Mouse (Mus musculus) neural tube, embryonic 11.5 days (tissue): ENCODE data around the gene Acp7. TPM values are rescaled to one million over a fixed set of nuclear protein-coding genes. Genes with fewer than 3 reads are reported as not detected.

Experiments used
- ATAC-seq: fragments of 200-750 bp; cut with Nextera tagmentation; 2 replicates; pipeline ENCODE4 v1.8.0; 2017; ENCODE audit warnings: moderate number of reproducible peaks, mild to moderate bottlenecking, moderate TSS enrichment, moderate library complexity; ENCODE audit not compliant: insufficient read depth, low FRiP score, low TSS enrichment
- DNase-seq: peaks from one replicate; pipeline ENCODE4 v3.0.0-alpha.2; 2015; ENCODE audit warnings: low spot score
- H3K27ac ChIP-seq: fragments of 300-500 bp; sonication (generic); 2 replicates; pipeline ENCODE4 v1.5.1; 2014; ENCODE audit warnings: low read depth, mild to moderate bottlenecking, low read length
- H3K27me3 ChIP-seq: fragments of 300-500 bp; sonication (generic); 2 replicates; pipeline ENCODE4 v1.6.1; 2014; ENCODE audit warnings: mild to moderate bottlenecking, low read length, mixed read lengths; ENCODE audit not compliant: control insufficient read depth, insufficient read depth
- H3K36me3 ChIP-seq: fragments of 300-500 bp; sonication (generic); 2 replicates; pipeline ENCODE4 v1.6.1; 2014; ENCODE audit warnings: mild to moderate bottlenecking, low read length, moderate library complexity, mixed read lengths; ENCODE audit not compliant: control insufficient read depth, insufficient read depth
- H3K4me1 ChIP-seq: fragments of 300-500 bp; sonication (generic); 2 replicates; pipeline ENCODE4 v1.6.1; 2014; ENCODE audit warnings: low read length, mixed read lengths; ENCODE audit not compliant: control insufficient read depth, insufficient read depth
- H3K4me2 ChIP-seq: fragments of 300-500 bp; sonication (generic); 2 replicates; pipeline ENCODE4 v1.6.1; 2014; ENCODE audit warnings: low read depth, mild to moderate bottlenecking, moderate library complexity
- H3K4me3 ChIP-seq: fragments of 300-500 bp; sonication (generic); 2 replicates; pipeline ENCODE4 v1.5.1; 2014; ENCODE audit warnings: low read depth, low read length
- H3K9ac ChIP-seq: fragments of 300-500 bp; sonication (generic); 2 replicates; pipeline ENCODE4 v1.6.1; 2014; ENCODE audit warnings: mild to moderate bottlenecking, low read length
- H3K9me3 ChIP-seq: fragments of 300-500 bp; sonication (generic); 2 replicates; pipeline ENCODE4 v1.6.1; 2016; ENCODE audit warnings: low read length; ENCODE audit not compliant: control insufficient read depth
- WGBS: fragments of 180-500 bp; shearing (Covaris S2); extraction: QIAGEN DNeasy Blood & Tissue Kit; methylation state at CpG from one replicate; pipeline ENCODE4 v1.1.7; 2014; 5-methylcytosine and 5-hydroxymethylcytosine counted together
- microRNA-seq: library from miRNA; unstranded; fragments of <30 nt; microRNA quantifications from one replicate; pipeline ENCODE4, GENCODE M21; 2016
- polyA plus RNA-seq: library from polyadenylated mRNA; unstranded; fragments of >200 nt; fragmentation: Nextera tagmentation; extraction: Ambion mirVana; gene quantifications from 2 replicates; pipeline ENCODE4 v1.2.1, GENCODE M21; 2014

Acp7 gene
- polyA plus RNA-seq, 1 experiment from 2014 or later: not detected

DNA sequence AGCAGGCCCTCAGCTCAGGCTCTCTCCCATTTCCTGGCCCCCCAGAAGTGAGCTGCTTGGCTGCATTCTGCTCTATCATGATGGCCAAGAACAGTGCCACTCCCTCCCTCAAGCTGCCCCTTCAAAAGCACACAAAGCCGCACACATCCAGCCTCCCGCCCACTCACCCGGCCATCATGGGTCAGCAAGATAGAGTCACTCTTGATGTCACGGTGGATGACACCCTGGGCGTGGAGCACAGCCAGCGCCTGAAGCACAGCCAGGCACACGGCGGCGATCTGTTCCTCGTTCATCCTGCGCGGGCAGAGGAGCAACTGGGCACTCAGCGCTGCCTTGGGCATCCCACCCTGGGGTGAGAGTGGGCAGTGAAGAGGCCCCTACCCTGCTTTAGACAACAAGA is 68.8 kb downstream of the Acp7 start:
- H3K4me3 ChIP-seq: no peak overlapping the region
- peaks cover 14% of the 10 kb centered on the region for H3K36me3 ChIP-seq
- no peak overlapping the region for H3K4me2 ChIP-seq
- H3K9me3 ChIP-seq: no peaks in the 10 kb centered on the region
- H3K9ac ChIP-seq: no peak overlapping the region
- ATAC-seq: no peak
- DNase-seq: no peak
- no peak overlapping the region for H3K27ac ChIP-seq
- H3K4me1 ChIP-seq: no peaks in the 10 kb centered on the region
- 95% methylated on average over 13 of the region's 13 CpGs for WGBS
- H3K27me3 ChIP-seq: no peaks in the 10 kb centered on the region

GRCm38 (mm10) chr7:28561967-28562366 is 69.2 kb downstream of the Acp7 start:
- no peak overlapping the region for H3K27ac ChIP-seq
- no peak for DNase-seq
- WGBS: 91% methylated on average over 11 of the region's 11 CpGs
- H3K27me3 ChIP-seq: no peaks in the 10 kb centered on the region
- H3K4me2 ChIP-seq: no peak overlapping the region
- H3K4me1 ChIP-seq: no peaks in the 10 kb centered on the region
- no peaks in the 10 kb centered on the region for H3K9me3 ChIP-seq
- ATAC-seq: no peak
- H3K4me3 ChIP-seq: no peak overlapping the region
- peaks cover 11% of the 10 kb centered on the region for H3K36me3 ChIP-seq
- no peak overlapping the region for H3K9ac ChIP-seq

GRCm38 (mm10) chr7:28560856-28561255 is 70.3 kb downstream of the Acp7 start:
- H3K4me2 ChIP-seq: no peak overlapping the region
- H3K27ac ChIP-seq: no peak overlapping the region
- H3K4me1 ChIP-seq: no peaks in the 10 kb centered on the region
- 91% methylated on average over 10 of the region's 10 CpGs for WGBS
- no peak overlapping the region for H3K4me3 ChIP-seq
- no peak overlapping the region for H3K9ac ChIP-seq
- H3K36me3 ChIP-seq: peaks cover 10% of the 10 kb centered on the region
- DNase-seq (no peak), ATAC-seq (no peak)
- H3K27me3 ChIP-seq: no peaks in the 10 kb centered on the region
- H3K9me3 ChIP-seq: no peaks in the 10 kb centered on the region

DNA sequence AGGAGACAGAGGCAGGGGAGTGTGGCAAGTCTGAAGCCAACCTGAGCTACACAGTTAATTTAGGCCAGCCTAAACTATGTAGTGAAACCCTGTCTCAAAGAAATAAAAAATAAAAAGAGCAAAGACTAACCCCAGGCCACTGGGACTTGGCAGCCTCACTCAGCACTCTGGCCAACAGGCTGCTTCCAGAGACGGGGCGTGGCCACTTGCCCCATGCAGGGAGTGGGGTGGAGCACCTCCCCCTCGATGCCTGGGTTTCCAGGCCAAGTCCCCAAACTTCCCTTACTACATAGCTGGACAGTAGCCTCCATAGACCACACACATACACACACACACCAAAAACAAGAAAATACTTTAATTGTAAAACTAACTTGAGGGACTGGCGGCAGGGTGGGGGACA is 72.6 kb downstream of the Acp7 start:
- no peak overlapping the region for H3K9ac ChIP-seq
- no peak for ATAC-seq
- WGBS: 43% methylated on average over 4 of the region's 4 CpGs

GRCm38 (mm10) chr7:28557708-28558107 is 73.4 kb downstream of the Acp7 start:
- Histone ChIP-seq H3K27me3 (no peaks in the 10 kb centered on the region), H3K4me2 (no peak overlapping the region), H3K4me3 (no peak overlapping the region), H3K4me1 (no peaks in the 10 kb centered on the region), H3K9me3 (no peaks in the 10 kb centered on the region), H3K27ac (no peak overlapping the region), H3K36me3 (peaks cover 6% of the 10 kb centered on the region), H3K9ac (no peak overlapping the region)
- WGBS: 70% methylated on average over 6 of the region's 6 CpGs
- ATAC-seq: no peak
- no peak for DNase-seq

More for the DNA sequence above, 72.6 kb downstream of the Acp7 start:
- Histone ChIP-seq H3K27ac (no peak overlapping the region), H3K4me2 (no peak overlapping the region), H3K4me1 (no peaks in the 10 kb centered on the region), H3K27me3 (no peaks in the 10 kb centered on the region), H3K36me3 (peaks cover 6% of the 10 kb centered on the region), H3K9me3 (no peaks in the 10 kb centered on the region), H3K4me3 (no peak overlapping the region)
- DNase-seq: no peak

Small RNA genes lying within 50 kb of the gene (microRNA-seq; reads per million reads assigned to microRNA genes)
- gene Mir7049: 0.78 reads per million

Other genes starting within 250 kb of the Acp7 start
- 45.8 and 48.8 TPM in 2 replicates for gene Med29, start 238.6 kb downstream of the Acp7 start, polyA plus RNA-seq
- 71.7 and 78.0 TPM in 2 replicates for gene Paf1, start 238.4 kb downstream of the Acp7 start, polyA plus RNA-seq
- 6.5 and 7.4 TPM in 2 replicates for gene Gmfg, start 193.9 kb downstream of the Acp7 start, polyA plus RNA-seq
- 7.6 and 9.9 TPM in 2 replicates for gene Lrfn1, start 179.4 kb downstream of the Acp7 start, polyA plus RNA-seq
- not detected in 2 replicates for gene Ifnl2, start 120.9 kb downstream of the Acp7 start, polyA plus RNA-seq
- not detected in 2 replicates for gene Ifnl3, start 108.5 kb downstream of the Acp7 start, polyA plus RNA-seq
- gene Sycn, start 90.4 kb downstream of the Acp7 start, polyA plus RNA-seq: not detected in 2 replicates
- gene Nccrp1, start 84.1 kb downstream of the Acp7 start, polyA plus RNA-seq: 0.15 TPM in 1 of 2 replicates, not detected in the other
- 37.8 and 39.5 TPM in 2 replicates for gene Samd4b, start 33.2 kb downstream of the Acp7 start, polyA plus RNA-seq
- gene Pak4, start 33.1 kb downstream of the Acp7 start, polyA plus RNA-seq: 31.1 and 33.9 TPM in 2 replicates
- 5.3 and 6.0 TPM in 2 replicates for gene Fbxo27, start 61.5 kb upstream of the Acp7 start, polyA plus RNA-seq
- 7.3 and 7.7 TPM in 2 replicates for gene Fbxo17, start 85.5 kb upstream of the Acp7 start, polyA plus RNA-seq
- gene Mrps12, start 110.5 kb upstream of the Acp7 start, polyA plus RNA-seq: 128 and 129 TPM in 2 replicates
- 28.8 and 32.4 TPM in 2 replicates for gene Sars2, start 110.7 kb upstream of the Acp7 start, polyA plus RNA-seq
- 1.1 and 1.9 TPM in 2 replicates for gene Ccer2, start 124.8 kb upstream of the Acp7 start, polyA plus RNA-seq
- 73.0 and 77.0 TPM in 2 replicates for gene Sirt2, start 135.4 kb upstream of the Acp7 start, polyA plus RNA-seq
- gene Nfkbib, start 136.2 kb upstream of the Acp7 start, polyA plus RNA-seq: 49.7 and 57.3 TPM in 2 replicates
- gene Rinl, start 157.6 kb upstream of the Acp7 start, polyA plus RNA-seq: 2.6 and 2.8 TPM in 2 replicates
- 320 and 326 TPM in 2 replicates for gene Hnrnpl, start 177.2 kb upstream of the Acp7 start, polyA plus RNA-seq
- 88.7 and 90.9 TPM in 2 replicates for gene Ech1, start 193.9 kb upstream of the Acp7 start, polyA plus RNA-seq
- 1.5 and 1.8 TPM in 2 replicates for gene Lgals4, start 202.5 kb upstream of the Acp7 start, polyA plus RNA-seq
- 0.66 and 1.9 TPM in 2 replicates for gene Lgals7, start 232.5 kb upstream of the Acp7 start, polyA plus RNA-seq